Mouse (Mus musculus): ENCODE results near the gene Hist2h3c1.
"Not testable (repeated sequence)": the region's sequence is repeated elsewhere in the genome, so short reads cannot be mapped to it uniquely, and the experiment has no call there.

Gene Hist2h3c1

DNA sequence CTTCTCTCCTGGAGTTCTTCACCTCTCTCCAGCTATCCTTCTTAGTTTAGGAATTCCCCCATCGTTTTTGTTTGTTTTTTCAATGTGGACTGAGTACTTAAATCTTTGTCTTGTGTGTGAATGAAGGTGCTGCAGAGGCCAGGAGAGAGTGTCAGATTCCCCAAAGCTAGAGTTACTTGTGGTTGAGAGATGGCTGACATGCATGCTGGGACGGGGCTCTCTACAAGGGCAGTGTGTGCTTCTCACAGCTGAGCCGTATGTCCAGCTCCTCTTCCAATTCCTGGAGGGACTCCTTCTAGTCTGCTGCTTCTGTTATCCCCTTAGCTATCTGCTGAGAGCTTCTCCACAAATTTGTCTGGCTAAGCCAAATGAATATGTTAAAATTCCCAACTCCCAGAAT is 10.6 kb upstream of the Hist2h3c1 start:
- DNase-seq = no peak

DNA sequence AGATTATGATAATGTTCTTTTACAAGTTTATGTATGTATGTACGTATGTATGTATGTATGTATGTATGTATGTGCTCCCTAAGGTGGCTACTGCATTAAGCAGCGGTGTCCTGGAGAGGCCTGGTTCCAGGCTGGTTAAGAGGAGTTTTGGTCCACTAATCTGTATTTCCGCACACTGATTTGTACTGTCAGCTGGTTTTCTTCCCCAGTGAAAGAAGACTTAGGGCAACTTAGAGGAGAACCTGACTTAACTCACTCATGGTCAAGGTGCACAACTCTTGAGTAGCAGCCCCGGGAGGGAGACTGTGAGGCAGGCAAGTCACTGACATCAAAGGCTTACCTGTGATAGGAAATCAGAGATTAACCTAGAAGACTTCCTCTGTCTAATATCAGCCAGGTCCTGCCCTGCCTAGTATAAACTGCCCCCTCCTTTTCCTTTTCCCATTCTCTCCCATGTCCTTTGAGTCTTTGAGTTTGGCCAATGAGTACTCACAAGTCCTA is 9.6 kb upstream of the Hist2h3c1 start:
- DNase-seq = no peak

DNA sequence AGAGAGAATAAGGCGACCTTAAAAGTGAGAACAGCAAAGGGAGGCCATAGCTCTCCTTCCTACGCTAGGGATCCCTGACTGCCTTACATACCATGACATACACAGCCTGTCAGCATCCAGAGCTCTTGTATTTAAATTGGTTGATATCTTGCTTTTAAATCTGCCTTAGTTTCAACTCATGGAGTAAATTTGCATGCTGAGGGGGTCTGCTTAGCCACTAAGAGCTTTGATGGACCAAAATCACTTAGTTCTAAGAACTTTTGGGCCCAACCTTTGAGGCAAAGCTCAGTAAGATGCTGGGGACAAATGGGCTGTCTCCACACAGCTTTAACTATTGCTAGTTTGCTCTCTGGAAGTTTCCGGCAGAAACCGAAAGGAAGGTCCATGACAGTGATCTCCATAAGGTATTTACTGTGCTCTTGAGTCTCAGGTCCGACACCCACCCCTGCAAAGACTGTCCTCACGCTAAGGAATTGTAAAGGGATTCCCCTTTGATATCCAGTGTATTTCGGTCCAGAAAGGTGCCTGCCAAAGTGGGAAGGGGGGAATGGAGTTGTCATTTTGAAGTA is 9.1 kb upstream of the Hist2h3c1 start:
- no peak for DNase-seq

DNA sequence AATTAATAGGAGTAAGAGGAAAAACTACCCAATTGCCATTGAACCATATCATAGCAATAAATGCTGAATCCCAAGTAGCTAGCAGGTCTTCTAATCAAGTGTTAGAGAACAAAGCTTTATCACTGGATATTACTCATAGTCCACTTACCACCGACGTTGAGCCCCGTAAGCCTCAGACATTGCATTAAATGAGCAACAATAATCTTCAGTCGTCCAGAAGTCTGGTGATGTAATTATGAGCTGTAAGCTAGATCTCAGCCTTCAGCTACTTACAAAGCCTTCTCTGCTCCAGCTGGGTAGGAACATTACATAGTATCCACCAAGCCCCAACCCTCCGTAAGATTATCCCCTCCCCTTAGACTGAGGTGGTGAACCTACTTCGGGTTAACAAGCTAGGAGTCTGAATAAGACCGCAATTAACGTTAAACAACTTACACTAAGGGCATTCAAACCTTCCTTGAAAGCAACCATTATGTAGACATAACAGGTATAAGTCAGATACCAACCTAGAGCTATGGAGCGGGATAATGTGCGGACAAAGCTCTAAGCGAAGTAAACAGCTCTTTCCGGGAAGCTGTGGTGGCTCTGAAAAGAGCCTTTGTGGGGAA is 8.5 kb upstream of the Hist2h3c1 start:
- DNase-seq = no peak

DNA sequence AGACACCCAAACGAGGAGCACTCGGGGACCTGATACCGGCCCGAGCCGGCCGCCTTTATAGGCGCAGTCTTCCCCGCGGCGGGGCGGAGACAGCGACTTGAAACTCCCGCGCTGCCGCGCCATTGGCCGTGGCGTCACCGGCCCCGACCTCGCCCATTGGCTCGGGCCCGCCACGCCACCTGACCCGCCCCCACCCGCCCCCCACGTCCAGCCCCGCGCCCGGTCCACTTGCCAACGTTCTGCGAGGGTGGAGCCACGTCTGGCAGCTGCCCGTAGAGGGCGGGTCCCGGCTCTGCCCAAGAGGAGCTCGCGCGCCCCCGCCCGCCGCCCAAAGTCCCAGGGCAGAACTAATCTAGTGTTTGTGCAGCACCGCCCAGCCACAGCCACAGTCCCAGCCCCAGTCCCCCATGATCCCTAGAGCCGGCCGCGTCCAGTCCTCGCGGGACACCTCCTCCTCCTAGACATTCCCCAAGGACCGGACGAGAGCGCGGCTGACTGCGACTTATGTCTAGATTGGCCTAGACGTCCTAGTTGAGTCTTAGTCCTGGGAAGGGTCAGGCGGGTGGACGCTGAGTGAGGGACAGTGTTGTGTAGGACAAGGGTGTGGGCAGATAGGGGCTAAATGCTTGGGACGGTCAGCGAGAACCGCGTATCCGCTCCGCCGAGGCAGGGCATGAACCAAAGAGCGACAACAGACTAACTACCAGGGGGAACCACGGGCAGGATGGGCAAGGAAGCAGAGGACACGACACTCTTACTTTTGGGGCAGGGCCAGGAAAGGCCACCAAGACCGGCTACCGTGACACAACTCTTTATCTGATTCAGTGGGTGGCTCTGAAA is 7.3 kb upstream of the Hist2h3c1 start, which contains the start of gene Hist2h3c2:
TSS of gene Hist2h3c2 (minus strand) at position 174 of the 840 bp plus-strand sequence.
- peak; percentile 33 for DNase-seq

DNA sequence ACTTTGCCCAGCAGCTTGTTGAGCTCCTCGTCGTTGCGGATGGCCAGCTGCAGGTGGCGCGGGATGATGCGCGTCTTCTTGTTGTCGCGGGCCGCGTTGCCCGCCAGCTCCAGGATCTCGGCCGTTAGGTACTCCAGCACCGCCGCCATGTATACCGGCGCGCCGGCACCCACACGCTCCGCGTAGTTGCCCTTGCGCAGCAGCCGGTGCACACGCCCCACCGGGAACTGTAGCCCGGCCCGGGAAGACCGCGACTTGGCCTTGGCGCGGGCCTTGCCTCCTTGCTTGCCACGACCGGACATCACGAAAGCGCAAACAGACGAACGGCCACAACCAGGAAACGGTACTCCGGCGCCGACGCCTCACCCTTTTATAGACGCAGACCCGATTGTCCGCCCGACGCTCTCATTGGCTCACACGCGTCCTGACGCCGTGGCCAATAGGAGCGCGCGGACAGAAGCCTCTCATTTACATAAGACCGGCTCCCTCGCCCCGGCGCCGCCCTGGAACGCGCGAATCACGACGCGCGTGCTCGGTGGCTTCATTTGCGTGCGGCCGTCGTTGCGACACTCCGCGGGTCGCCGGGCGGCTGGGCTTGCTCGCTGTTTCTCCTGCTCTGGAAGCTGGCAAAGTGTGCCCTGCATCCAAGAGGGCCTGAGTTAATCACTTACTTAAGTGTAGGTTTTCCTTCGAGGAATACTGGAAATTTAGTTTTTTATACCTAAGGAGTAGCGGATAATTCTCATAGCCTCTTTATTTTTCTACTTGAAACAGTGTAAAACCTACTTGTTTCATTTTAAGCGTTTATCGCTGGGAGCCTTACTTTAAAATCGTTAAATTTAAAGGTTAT is 6.3 kb upstream of the Hist2h3c1 start, which contains the start of gene Hist2h2aa2:
TSS of gene Hist2h2aa2 (minus strand) at position 328 of the 850 bp plus-strand sequence.
- peak; percentile 96 for DNase-seq

DNA sequence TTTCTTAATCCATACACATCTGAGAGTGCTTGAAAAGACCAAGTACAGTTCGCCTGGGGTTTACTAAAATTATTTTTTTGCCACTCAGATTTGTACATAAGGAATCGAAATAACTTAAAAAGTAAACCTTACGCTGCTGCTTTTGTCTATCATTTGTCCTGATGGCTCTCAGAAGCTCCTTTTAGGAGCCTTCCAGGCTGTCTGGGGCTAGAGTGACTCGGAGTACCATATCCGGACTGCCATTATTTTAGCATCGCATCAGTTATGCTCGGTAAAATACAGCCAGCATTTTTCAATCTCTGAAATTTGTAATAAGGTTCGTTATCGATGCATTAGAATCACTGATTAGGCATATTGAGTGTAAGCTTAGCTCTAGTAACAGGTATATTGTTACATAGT is 5.7 kb upstream of the Hist2h3c1 start:
- no peak for DNase-seq

DNA sequence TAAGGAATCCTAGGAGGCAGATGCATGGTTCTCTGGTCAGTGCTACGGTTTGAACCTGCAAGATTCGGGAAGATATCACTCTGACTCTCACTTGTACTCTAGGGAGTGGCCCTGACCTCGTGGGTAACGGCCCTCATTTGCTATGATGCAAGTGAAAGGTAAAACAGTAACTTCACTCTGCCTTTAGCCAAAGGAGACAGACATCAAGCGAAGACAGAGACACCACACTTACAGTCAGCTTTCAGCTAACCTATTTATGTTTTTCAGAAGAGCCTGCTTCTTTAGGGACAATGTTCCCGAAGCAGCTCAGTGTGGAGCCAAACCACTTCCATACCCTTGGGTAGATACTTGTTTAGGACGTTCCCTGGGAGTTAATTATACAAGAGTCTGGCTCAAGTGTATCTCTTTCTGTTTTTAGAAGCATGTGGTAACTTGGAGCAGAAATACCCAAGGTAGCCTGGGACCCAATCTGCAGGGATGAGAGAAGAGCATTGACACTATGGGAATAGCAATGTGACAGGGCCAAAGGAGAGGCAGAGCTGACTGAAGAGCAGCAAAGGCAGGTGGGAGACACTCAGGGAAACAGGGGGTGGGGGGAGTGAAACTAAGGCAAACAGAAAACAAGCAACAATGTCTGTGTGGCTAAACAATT is 2.4 kb upstream of the Hist2h3c1 start:
- no peak for DNase-seq

DNA sequence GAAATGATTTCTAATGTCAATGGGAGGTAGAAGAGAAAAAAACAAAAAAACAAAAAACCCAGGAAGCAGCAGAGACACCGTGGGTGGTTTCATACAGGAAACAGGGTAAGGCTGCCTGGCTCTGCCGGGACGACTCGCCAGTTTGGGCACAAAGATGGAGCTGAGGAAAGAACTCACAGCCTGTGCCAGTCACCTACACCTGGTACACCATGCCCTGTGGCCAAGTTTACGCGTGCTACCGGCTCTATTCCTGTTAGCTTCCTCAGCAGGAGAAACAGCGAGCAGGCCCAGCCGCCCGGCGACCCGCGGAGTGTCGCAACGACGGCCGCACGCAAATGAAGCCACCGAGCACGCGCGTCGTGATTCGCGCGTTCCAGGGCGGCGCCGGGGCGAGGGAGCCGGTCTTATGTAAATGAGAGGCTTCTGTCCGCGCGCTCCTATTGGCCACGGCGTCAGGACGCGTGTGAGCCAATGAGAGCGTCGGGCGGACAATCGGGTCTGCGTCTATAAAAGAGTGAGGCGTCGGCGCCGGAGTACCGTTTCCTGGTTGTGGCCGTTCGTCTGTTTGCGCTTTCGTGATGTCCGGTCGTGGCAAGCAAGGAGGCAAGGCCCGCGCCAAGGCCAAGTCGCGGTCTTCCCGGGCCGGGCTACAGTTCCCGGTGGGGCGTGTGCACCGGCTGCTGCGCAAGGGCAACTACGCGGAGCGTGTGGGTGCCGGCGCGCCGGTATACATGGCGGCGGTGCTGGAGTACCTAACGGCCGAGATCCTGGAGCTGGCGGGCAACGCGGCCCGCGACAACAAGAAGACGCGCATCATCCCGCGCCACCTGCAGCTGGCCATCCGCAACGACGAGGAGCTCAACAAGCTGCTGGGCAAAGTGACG is 1.2 kb upstream of the Hist2h3c1 start, which contains the start of gene Hist2h2aa1:
TSS of gene Hist2h2aa1 (plus strand) at position 495 of the 884 bp plus-strand sequence.
- DNase-seq = peak; percentile 86

DNA sequence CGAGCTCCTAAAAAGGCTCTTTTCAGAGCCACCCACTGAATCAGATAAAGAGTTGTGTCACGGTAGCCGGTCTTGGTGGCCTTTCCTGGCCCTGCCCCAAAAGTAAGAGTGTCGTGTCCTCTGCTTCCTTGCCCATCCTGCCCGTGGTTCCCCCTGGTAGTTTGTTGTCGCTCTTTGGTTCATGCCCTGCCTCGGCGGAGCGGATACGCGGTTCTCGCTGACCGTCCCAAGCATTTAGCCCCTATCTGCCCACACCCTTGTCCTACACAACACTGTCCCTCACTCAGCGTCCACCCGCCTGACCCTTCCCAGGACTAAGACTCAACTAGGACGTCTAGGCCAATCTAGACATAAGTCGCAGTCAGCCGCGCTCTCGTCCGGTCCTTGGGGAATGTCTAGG is 467 bp upstream of the Hist2h3c1 start:
- not testable (repeated sequence) for DNase-seq

DNA sequence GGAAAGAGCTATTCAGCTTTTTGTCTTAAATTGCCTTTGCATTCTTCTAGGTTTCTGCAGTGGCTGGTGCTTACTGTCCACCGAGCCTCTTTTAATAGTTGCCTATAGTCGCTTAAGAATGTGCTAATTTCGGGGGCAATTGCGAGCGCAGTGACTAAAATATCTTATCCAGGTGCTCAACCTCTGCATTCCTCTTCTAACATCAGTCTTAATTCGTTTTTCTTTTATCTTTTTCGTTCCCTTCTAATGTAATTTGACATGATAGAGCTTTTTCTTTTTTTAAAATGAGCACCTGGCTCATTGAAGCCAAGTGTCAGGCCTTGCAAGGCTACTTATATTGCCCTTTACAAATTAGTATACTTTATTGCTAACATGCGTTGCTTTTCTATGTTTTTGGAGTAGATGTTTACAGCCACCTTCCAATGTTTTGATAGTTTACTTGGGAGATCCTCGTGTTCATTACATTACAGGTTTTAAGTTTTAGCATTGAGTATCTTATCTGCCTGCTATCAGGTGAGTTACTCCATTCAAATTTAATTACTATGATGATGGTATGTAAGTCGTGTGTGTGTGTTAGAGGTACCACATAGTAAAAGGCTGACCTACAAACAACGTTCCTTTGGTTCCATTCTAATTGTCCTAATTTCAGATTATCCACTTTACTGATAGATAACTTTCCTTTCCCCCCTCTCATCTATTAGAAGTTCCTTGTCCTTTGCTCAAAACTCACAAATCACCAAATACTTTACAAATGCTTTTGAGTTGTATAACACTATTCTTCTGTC is 1.1 kb downstream of the Hist2h3c1 start:
- no peak for DNase-seq

DNA sequence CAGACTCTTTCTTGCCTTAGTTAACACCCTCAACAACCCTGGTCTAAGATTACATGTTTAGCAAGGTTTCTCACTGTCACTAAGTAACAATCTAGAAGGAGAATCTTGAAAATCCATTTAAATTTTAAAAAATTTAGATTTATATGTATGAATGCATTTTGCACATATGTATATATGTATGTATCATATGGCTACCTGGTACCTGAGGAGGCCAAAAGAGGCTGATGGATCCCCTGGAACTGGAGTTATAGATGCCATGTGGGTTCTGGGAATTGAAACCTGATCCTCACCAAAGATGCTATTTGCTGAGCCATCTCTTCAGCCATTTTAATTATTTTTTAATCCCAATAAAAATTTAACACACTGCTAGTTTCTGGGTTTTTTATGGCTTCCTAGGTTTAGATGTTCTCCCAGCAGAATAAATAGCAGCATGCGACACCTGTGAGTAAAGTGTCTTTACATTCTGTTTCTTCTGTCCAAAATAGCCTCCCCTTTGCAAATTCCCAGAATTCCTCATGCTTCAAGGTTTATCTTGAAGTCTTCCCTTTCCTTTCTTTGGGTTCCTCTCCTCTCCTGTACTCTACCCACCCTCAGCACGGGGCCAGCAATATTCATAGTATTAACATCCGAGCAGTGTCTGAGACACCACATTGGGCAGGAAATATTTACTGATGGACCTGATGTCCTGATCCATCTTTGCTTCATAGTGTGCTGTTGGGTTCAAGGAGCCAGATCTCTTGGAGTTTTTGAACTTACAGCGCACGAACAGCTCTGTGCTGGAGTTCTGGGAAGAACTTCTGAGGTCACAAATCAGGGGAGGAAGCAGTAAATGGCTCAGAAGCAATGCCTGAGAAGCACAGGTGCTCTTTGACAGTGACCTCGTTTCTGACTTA is 1.9 kb downstream of the Hist2h3c1 start:
- DNase-seq = no peak

DNA sequence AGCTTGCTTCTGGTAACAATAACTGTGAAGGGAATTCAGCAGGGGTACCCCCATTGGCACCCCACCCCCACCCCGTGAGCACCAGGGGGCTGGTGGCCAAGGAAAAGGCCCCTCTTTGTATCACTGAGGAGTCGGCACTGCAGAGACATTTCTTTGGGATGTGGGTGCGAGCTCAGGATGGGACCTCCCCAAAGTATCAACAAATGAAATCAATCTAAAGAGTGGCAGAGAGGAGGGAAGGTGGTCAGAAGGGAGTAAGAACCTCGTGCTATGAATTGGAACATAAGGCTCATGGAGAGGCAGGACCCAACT is 2.5 kb downstream of the Hist2h3c1 start:
- no peak for DNase-seq

DNA sequence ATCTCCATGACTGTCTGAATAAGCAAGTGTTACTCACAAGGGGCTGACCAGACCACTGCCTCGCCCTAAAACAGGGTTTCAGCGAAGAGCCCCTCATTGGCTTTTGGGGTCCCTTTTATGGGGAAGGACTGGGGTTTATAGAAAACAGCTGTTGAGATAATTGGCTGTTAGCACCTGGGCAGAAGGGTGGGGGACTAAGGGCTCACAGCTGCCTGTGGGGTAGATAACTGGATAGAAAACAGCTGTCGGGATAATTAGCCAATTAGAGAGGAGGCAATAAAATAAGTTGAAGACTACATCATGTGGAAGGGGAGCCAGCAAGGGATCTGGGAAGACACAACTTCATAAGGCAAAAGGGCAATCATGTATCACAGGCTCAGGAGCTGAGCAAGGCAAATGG is 4.4 kb downstream of the Hist2h3c1 start:
- no peak for DNase-seq

DNA sequence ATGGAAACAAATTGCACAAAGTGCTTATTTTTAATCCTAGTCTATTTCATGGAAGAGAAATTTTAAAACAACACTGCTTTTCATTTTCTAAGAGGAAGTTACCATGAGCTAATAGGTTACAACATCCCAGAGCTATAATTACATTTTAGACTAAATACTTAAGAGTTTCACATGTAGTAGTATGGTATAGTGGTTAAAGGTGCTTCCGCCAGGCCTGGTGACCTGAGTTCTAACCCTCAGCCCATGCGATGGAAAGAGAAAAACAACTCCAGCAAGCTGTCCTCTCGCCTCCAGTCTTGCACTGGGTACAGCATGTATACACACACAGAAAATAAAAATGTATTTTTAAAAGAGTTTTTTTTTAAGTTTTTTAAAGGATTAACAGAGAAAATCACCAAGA is 5.3 kb downstream of the Hist2h3c1 start:
- DNase-seq = no peak

DNA sequence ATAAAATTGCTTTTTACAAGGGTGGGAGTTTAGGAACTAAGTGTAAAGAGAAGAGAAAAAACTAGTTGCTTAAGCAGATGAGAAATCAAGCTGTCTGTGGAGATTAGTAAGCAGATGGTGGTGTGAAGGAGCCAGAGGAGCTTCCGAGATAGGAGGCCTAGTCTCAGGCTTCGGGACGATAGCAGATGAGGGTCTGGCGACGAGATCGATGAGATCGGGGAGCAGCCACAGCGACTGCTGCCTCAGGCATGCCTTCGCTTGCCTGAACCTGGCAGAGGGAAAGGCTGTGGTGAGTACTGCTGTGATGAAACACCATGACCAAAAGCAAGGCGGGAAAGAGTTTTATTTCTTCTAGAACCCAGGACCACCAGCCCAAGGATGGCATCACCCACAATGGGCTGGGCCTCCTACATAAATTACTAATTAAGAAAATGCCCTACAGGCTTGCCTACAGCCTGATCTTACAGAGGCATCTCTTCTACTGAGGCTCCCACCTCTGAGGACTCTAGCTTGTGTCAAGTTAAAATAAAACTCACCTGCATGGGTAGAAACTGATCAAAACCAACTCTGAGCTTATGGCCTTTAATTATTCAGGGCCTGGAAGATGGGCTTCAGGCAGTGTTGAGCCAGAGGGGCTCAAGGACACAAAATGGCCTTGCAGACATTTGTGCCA is 8.3 kb downstream of the Hist2h3c1 start:
- no peak for DNase-seq

DNA sequence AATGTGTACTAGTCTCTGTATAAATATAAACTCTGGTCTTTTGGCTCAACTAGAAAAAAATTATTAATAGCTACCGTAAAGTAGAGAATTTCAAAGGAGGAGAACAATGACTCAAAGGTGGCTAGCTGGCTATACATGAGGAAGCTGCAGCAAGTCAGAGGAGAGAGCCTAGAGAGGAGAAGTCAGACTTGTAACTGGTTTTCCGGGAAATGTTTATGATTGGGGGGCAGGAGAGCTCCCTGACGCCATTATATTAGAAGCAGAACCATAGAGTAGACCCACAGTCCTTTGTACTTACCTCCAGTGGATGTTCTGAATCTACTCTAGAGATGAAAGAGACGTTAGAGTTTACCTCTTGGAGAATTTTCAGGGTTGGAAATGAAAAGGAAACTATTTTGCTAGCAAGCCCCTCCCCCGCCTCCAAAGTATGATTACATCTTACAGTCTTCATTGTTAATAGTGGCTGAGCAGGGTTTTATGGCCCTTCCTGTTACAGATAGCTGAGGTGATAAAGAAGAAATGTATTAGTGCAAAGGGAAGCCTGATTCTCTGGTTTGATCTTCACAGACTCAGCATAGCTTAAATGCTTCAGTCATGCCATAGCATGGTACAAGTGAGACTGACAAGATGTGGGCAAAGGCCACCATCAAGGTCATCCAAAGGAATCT is 9.6 kb downstream of the Hist2h3c1 start:
- no peak for DNase-seq

DNA sequence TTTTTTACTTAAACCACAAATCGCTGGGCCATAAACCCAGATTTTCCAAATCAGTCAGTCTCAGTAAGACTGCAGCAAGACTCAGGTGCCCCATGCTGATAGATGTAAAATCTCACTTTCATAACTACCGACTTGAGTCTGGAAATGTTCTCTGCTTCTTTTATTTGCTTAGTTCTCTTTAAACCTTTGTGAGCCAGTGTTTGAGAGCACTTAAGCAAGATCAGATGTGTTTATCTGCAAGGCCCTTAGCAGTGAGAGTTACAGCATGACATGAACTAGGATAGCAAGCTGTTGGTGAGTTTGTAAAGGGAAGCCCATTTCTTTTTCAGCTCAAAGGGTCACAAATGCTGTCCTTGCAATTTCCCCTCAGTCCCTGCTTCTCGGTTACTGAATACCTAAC is 10.7 kb downstream of the Hist2h3c1 start:
- no peak for DNase-seq
